ENCODE assay signal across 8 mouse cellular contexts in the genomic region with DNA sequence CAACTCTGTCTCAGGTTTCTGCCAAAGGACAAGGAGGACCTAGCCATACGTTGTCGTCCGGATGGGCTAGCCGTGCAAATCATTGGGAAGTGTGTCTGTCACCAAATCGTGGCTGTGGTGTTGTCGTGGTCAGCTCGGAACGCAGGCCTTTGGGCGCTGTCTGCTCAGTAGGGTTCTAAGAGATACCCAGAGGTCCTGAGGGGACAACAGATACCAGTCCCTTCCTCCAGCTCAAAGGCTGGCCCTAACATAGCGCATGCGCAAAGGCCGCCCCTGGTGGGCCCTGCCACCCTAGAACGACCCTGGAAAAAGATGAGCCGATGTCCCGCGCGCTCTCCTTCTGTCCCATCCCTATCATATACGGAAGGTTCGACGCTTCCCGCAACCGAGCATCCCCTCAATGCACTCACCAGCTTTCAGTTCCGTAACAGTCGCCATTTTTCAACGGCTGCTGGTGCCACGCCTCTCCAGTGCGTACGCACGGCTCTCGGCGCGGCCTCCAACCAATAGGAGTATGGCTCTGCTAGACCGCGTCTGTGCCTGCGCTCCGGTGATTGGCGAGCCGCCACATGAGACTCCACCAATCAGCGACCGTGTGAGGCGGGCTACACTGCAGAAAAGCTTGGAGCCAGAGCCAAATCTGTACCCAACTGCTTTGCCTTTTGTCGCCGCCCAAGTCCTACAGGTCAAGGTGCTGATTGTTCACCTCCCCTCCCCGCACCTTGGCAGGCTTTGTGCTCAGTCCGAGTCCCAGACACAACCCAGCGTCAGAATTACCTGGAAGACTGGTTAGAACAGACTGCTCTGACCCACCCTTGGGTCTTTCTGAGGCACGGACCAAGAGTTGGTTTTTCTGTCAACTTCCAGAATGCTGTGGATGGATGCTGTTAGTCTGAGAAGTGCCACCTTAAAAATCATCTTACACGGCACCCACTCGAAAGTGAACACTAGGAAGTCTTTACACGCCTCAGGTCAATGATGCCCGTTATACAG. TPM values are rescaled to one million over a fixed set of nuclear protein-coding genes. Genes with fewer than 3 reads are reported as not detected.
A peak's percentile ranks its signal among the peaks of the same experiment; 100 is the strongest.
DNase-seq lines count a peak whose midpoint lies in the region; ATAC-seq and TF ChIP-seq lines count a peak whose summit lies in the region.

A gene (minus strand): TSS at position 522 of the 993 bp plus-strand sequence.

- peak; percentile 100 for ATAC-seq in kidney, embryonic 14.5 days (ENCODE audit: low FRiP score, low TSS enrichment)
- peak; percentile 100 for ATAC-seq in limb, embryonic 15.5 days (ENCODE audit: insufficient number of reproducible peaks, low FRiP score, low TSS enrichment, low read depth)

- H3K9me3 ChIP-seq in kidney, embryonic 14.5 days (ENCODE audit: control insufficient read depth, low read length) = no peaks in the 10 kb centered on the region
- H3K9me3 ChIP-seq in limb, embryonic 15.5 days = no peaks in the 10 kb centered on the region

- peak within 1 kb of the TSS; percentile 77 for H3K9ac ChIP-seq in kidney, embryonic 14.5 days (ENCODE audit: low read depth, low read length)
- peak within 1 kb of the TSS; percentile 64 for H3K9ac ChIP-seq in limb, embryonic 15.5 days

- peak; percentile 98 for DNase-seq in A20 (ENCODE audit: low read depth, low spot score)
- peak; percentile 97 to 98 for DNase-seq in heart, adult 9 months (ENCODE audit: low spot score in 2 of 2)
- peak; percentile 93 for DNase-seq in monocyte, adult 2 months (ENCODE audit: low read depth in 1 of 2, low spot score in 2 of 2)
- DNase-seq in spleen, postnatal 36 days (ENCODE audit: low spot score in 2 of 2) = peak; percentile 97

- no peaks in the 10 kb centered on the region for H3K27me3 ChIP-seq in kidney, embryonic 14.5 days (ENCODE audit: control insufficient read depth, insufficient read depth, low read length)
- no peaks in the 10 kb centered on the region for H3K27me3 ChIP-seq in limb, embryonic 15.5 days

- peaks cover 9% of the 10 kb centered on the region for H3K4me1 ChIP-seq in bone marrow macrophage, adult 2 months (ENCODE audit: control insufficient read depth, insufficient read depth, low read length)
- H3K4me1 ChIP-seq in embryonic fibroblast, embryonic 13.5 days (ENCODE audit: control insufficient read depth, insufficient read depth, low read length) = 0 out of 2 replicates have a peak, but pooled peaks cover 2% of the 10 kb centered on the region
- peaks cover 8% of the 10 kb centered on the region for H3K4me1 ChIP-seq in kidney, embryonic 14.5 days (ENCODE audit: control insufficient read depth, insufficient read depth, low read length)
- peaks cover 10% of the 10 kb centered on the region for H3K4me1 ChIP-seq in limb, embryonic 15.5 days

- TF ChIP-seq POLR2A in bone marrow macrophage, adult 2 months (IDR thresholded peaks at IDR 0.05; ENCODE audit: borderline replicate concordance, low read depth, low read length) = no peak
- peak; percentile 88 for TF ChIP-seq POLR2A in embryonic fibroblast, embryonic 13.5 days (IDR thresholded peaks at IDR 0.05; ENCODE audit: low read depth, low read length)

- TF ChIP-seq CTCF in bone marrow macrophage, adult 2 months (IDR thresholded peaks at IDR 0.05; ENCODE audit: low read depth, low read length) = no peak
- TF ChIP-seq CTCF in embryonic fibroblast, embryonic 13.5 days (IDR thresholded peaks at IDR 0.05; ENCODE audit: borderline replicate concordance, insufficient read depth, low read length) = no peak

- H3K4me3 ChIP-seq in bone marrow macrophage, adult 2 months (ENCODE audit: insufficient read depth, low read length) = peak within 1 kb of the TSS; percentile 79
- peak within 1 kb of the TSS; percentile 81 for H3K4me3 ChIP-seq in embryonic fibroblast, embryonic 13.5 days (ENCODE audit: insufficient read depth, low read length)
- H3K4me3 ChIP-seq in kidney, embryonic 14.5 days (ENCODE audit: low read length) = peak within 1 kb of the TSS; percentile 90
- H3K4me3 ChIP-seq in limb, embryonic 15.5 days = peak within 1 kb of the TSS; percentile 62

- H3K36me3 ChIP-seq in kidney, embryonic 14.5 days (ENCODE audit: control insufficient read depth, insufficient read depth, low read length) = peaks cover 14% of the 10 kb centered on the region
- peaks cover 19% of the 10 kb centered on the region for H3K36me3 ChIP-seq in limb, embryonic 15.5 days

- peak within 1 kb of the TSS; percentile 55 for H3K27ac ChIP-seq in bone marrow macrophage, adult 2 months (ENCODE audit: insufficient read depth, low read depth, low read length)
- peak within 1 kb of the TSS; percentile 59 for H3K27ac ChIP-seq in embryonic fibroblast, embryonic 13.5 days (ENCODE audit: insufficient read depth, low read length)
- H3K27ac ChIP-seq in kidney, embryonic 14.5 days (ENCODE audit: low read depth, low read length) = peak within 1 kb of the TSS; percentile 85
- peak within 1 kb of the TSS; percentile 87 for H3K27ac ChIP-seq in limb, embryonic 15.5 days

- peak within 1 kb of the TSS; percentile 69 for H3K4me2 ChIP-seq in kidney, embryonic 14.5 days (replicated peaks; ENCODE audit: low read depth, low read length)
- peak within 1 kb of the TSS; percentile 79 for H3K4me2 ChIP-seq in limb, embryonic 15.5 days

- WGBS in kidney, embryonic 14.5 days = 4% methylated on average over 51 of the region's 51 CpGs
- 4% methylated on average over 51 of the region's 51 CpGs for WGBS in limb, embryonic 15.5 days

RNA-seq across cellular contexts. Expression of the gene that starts here (rescaled TPM):
- 42.1 and 52.6 TPM in 2 replicates for polyA plus RNA-seq in bone marrow macrophage, adult 2 months (2012; ENCODE audit: insufficient read depth, insufficient read length, missing spikeins)
- 72.4 and 75.4 TPM in 2 replicates for polyA plus RNA-seq in embryonic fibroblast, embryonic 13.5 days (2011; ENCODE audit: insufficient read length, low read depth, missing spikeins)
- polyA plus RNA-seq in kidney, embryonic 14.5 days (2014; fragmentation: Nextera tagmentation; extraction: Ambion mirVana) = 166 and 186 TPM in 2 replicates
- polyA plus RNA-seq in limb, embryonic 15.5 days (2015; fragmentation: Nextera tagmentation; extraction: Ambion mirVana) = 143 and 149 TPM in 2 replicates

Comparison
In these comparisons a context has a peak if more than half of its experiments do, and no peak if none do; other contexts are left out.
1. Peak in every context shown above with its lines: DNase-seq, ATAC-seq, H3K4me3 ChIP-seq and H3K27ac ChIP-seq.